Mouse (Mus musculus) T-helper 17 cell (primary cell): Measurements from ENCODE around the gene Garnl3.
"Not testable (repeated sequence)": the region's sequence is repeated elsewhere in the genome, so short reads cannot be mapped to it uniquely, and the experiment has no call there.

Experiments
- in situ Hi-C, 2 experiments: fragments of 300-600 bp; cut with MboI, MseI; formaldehyde crosslinking; loops; 1 replicate in 1 of 2; 2 replicates in 1 of 2; pipeline ENCODE4 v1.15.1; 2025; ENCODE audit warnings: high pct_unique_total_duplicates in 2 of 2

Gene Garnl3

GRCm38 (mm10) chr2:33158895-33159294 lies 27.4 kb upstream of the Garnl3 start:
- in situ Hi-C loops = loop anchor here (5.0 kb wide), 1 partner anchor 193 kb away; no protein-coding TSS in a partner anchor

- in situ Hi-C loops = loop anchor here (5.0 kb wide), 1 partner anchor 196 kb away; no protein-coding TSS in a partner anchor
Measured at GRCm38 (mm10) chr2:33156283-33156781, 24.9 kb upstream of the Garnl3 start.

GRCm38 (mm10) chr2:33154751-33155372 lies 23.4 kb upstream of the Garnl3 start:
- in situ Hi-C loops = loop anchor here (5.0 kb wide), 1 partner anchor 197 kb away; no protein-coding TSS in a partner anchor

- in situ Hi-C loops = no loop called here
Measured at GRCm38 (mm10) chr2:33146994-33147393, 15.5 kb upstream of the Garnl3 start.

- in situ Hi-C loops = no loop called here
Measured at GRCm38 (mm10) chr2:33143292-33143691, 11.8 kb upstream of the Garnl3 start.

GRCm38 (mm10) chr2:33138491-33138890 lies 7.0 kb upstream of the Garnl3 start:
- in situ Hi-C loops = no loop called here

- in situ Hi-C loops = no loop called here
Measured at GRCm38 (mm10) chr2:33137731-33138130, 6.3 kb upstream of the Garnl3 start.

- in situ Hi-C loops = no loop called here
Measured at GRCm38 (mm10) chr2:33137244-33137643, 5.8 kb upstream of the Garnl3 start.

- in situ Hi-C loops = no loop called here
Measured at GRCm38 (mm10) chr2:33136366-33136765, 4.9 kb upstream of the Garnl3 start.

- in situ Hi-C loops = no loop called here
Measured at GRCm38 (mm10) chr2:33134766-33135490, 3.5 kb upstream of the Garnl3 start.

- in situ Hi-C loops = no loop called here
Measured at GRCm38 (mm10) chr2:33132306-33132705, 852 bp upstream of the Garnl3 start.

- in situ Hi-C loops = no loop called here
Measured at GRCm38 (mm10) chr2:33130526-33131483, 649 bp downstream of the Garnl3 start.

- in situ Hi-C loops = no loop called here
Measured at GRCm38 (mm10) chr2:33130141-33130525, 1.3 kb downstream of the Garnl3 start.

- in situ Hi-C loops = no loop called here
Measured at GRCm38 (mm10) chr2:33129696-33130095, 1.8 kb downstream of the Garnl3 start.

- in situ Hi-C loops = no loop called here
Measured at GRCm38 (mm10) chr2:33129005-33129404, 2.4 kb downstream of the Garnl3 start.

GRCm38 (mm10) chr2:33127271-33127670 lies 4.2 kb downstream of the Garnl3 start:
- in situ Hi-C loops = no loop called here

- in situ Hi-C loops = no loop called here
Measured at GRCm38 (mm10) chr2:33122856-33123255, 8.6 kb downstream of the Garnl3 start.

- in situ Hi-C loops = loop anchor here in 1 of 2 experiments (10.0 kb wide), 1 partner anchor 286 kb away; no protein-coding TSS in a partner anchor
Measured at GRCm38 (mm10) chr2:33100536-33100935, 30.9 kb downstream of the Garnl3 start.

GRCm38 (mm10) chr2:33097326-33097725 lies 34.1 kb downstream of the Garnl3 start:
- in situ Hi-C loops = not testable (repeated sequence)

GRCm38 (mm10) chr2:33095221-33095671 lies 36.2 kb downstream of the Garnl3 start:
- in situ Hi-C loops = no loop called here
